Mouse (Mus musculus) thymus, adult 2 months (tissue): ENCODE results near the gene Gtf2f2. TPM values are rescaled to one million over a fixed set of nuclear protein-coding genes. Genes with fewer than 3 reads are reported as not detected.
A peak's percentile ranks its signal among the peaks of the same experiment; 100 is the strongest.

ENCODE experiments used
- DNase-seq: peaks from one replicate; pipeline ENCODE4 v3.0.0; 2021
- H3K27ac ChIP-seq: fragments of 200-500 bp; 2 replicates; pipeline ENCODE4 v1.5.1; 2012; ENCODE audit warnings: low read length, control low read depth; ENCODE audit not compliant: control insufficient read depth, insufficient read depth
- H3K27me3 ChIP-seq: fragments of 200-500 bp; 2 replicates; pipeline ENCODE4 v1.6.1; 2012; ENCODE audit warnings: mild to moderate bottlenecking, low read length, moderate library complexity, mixed read lengths; ENCODE audit not compliant: control insufficient read depth, insufficient read depth
- H3K36me3 ChIP-seq: fragments of 200-500 bp; 2 replicates; pipeline ENCODE4 v1.6.1; 2012; ENCODE audit warnings: mild to moderate bottlenecking, low read length, moderate library complexity; ENCODE audit not compliant: control insufficient read depth, insufficient read depth
- H3K4me1 ChIP-seq: fragments of 200-500 bp; replicated peaks from 2 replicates; pipeline ENCODE4 v1.6.1; 2012; ENCODE audit warnings: low read length; ENCODE audit not compliant: control insufficient read depth, insufficient read depth
- H3K4me3 ChIP-seq: fragments of 200-500 bp; 2 replicates; pipeline ENCODE4 v1.5.1; 2012; ENCODE audit warnings: mild to moderate bottlenecking, low read length, control low read depth, moderate library complexity; ENCODE audit not compliant: control insufficient read depth, insufficient read depth
- CTCF ChIP-seq: fragments of 200-500 bp; IDR thresholded peaks from 2 replicates; pipeline ENCODE4 v1.5.1; 2012; ENCODE audit warnings: mild to moderate bottlenecking, control low read depth, low read length, moderate library complexity, borderline replicate concordance; ENCODE audit not compliant: control insufficient read depth, poor library complexity, insufficient read depth; ENCODE audit errors: extremely low read depth
- POLR2A ChIP-seq: fragments of 200-500 bp; IDR thresholded peaks from 2 replicates; pipeline ENCODE4 v1.6.1; 2012; ENCODE audit warnings: mild to moderate bottlenecking, low read length, control low read depth, moderate library complexity; ENCODE audit not compliant: control insufficient read depth, poor library complexity, insufficient read depth; ENCODE audit errors: extremely low read depth
- WGBS: fragments of 180-500 bp; shearing (Covaris S2); methylation state at CpG from one replicate; pipeline ENCODE4 v1.1.7; 2018; 5-methylcytosine and 5-hydroxymethylcytosine counted together
- polyA plus RNA-seq: library from polyadenylated mRNA; depleted of rRNA; stranded (reverse); fragments of >200 nt; gene quantifications from 2 replicates; pipeline ENCODE4 v1.2.3, GENCODE M21; 2012

Gene Gtf2f2
- polyA plus RNA-seq, 1 experiment = 4.7 TPM

GRCm38 (mm10) chr14:75883873-75884272, 126.8 kb downstream of the Gtf2f2 start:
- Histone ChIP-seq H3K4me1 (no peaks in the 10 kb centered on the region), H3K27ac (no peak overlapping the region), H3K36me3 (no peaks in the 10 kb centered on the region), H3K27me3 (no peaks in the 10 kb centered on the region), H3K4me3 (no peak overlapping the region)
- 93% methylated on average over 5 of the region's 5 CpGs for WGBS
- TF ChIP-seq CTCF (no peak), POLR2A (no peak)
- no peak for DNase-seq

- no peak for DNase-seq
- Histone ChIP-seq H3K27me3 (no peaks in the 10 kb centered on the region), H3K27ac (no peak overlapping the region), H3K36me3 (no peaks in the 10 kb centered on the region), H3K4me3 (no peak overlapping the region), H3K4me1 (no peaks in the 10 kb centered on the region)
- WGBS = 88% methylated on average over 5 of the region's 5 CpGs
- TF ChIP-seq CTCF (no peak), POLR2A (no peak)
Observed at GRCm38 (mm10) chr14:75883330-75883729, 127.3 kb downstream of the Gtf2f2 start.

GRCm38 (mm10) chr14:75881856-75882255, 128.8 kb downstream of the Gtf2f2 start:
- H3K36me3 ChIP-seq = no peaks in the 10 kb centered on the region
- no peak overlapping the region for H3K27ac ChIP-seq
- 77% methylated on average over 4 of the region's 4 CpGs for WGBS
- H3K27me3 ChIP-seq = no peaks in the 10 kb centered on the region
- TF ChIP-seq CTCF = no peak
- TF ChIP-seq POLR2A = no peak
- DNase-seq = no peak
- H3K4me1 ChIP-seq = no peaks in the 10 kb centered on the region
- no peak overlapping the region for H3K4me3 ChIP-seq

- DNase-seq = no peak
- 56% methylated on average over 8 of the region's 8 CpGs for WGBS
- no peaks in the 10 kb centered on the region for H3K4me1 ChIP-seq
- no peak overlapping the region for H3K4me3 ChIP-seq
- H3K27me3 ChIP-seq = no peaks in the 10 kb centered on the region
- H3K36me3 ChIP-seq = no peaks in the 10 kb centered on the region
- TF ChIP-seq CTCF (no peak), POLR2A (no peak)
- H3K27ac ChIP-seq = no peak overlapping the region
Observed at GRCm38 (mm10) chr14:75878980-75879379, 131.7 kb downstream of the Gtf2f2 start.

- Histone ChIP-seq H3K27me3 (no peaks in the 10 kb centered on the region), H3K27ac (no peak overlapping the region), H3K4me3 (no peak overlapping the region), H3K4me1 (no peaks in the 10 kb centered on the region), H3K36me3 (no peaks in the 10 kb centered on the region)
- no peak for DNase-seq
- WGBS = 85% methylated on average over 3 of the region's 3 CpGs
- TF ChIP-seq CTCF (no peak), POLR2A (no peak)
Observed at GRCm38 (mm10) chr14:75877297-75877696, 133.4 kb downstream of the Gtf2f2 start.

- Histone ChIP-seq H3K36me3 (no peaks in the 10 kb centered on the region), H3K27ac (no peak overlapping the region), H3K4me3 (no peak overlapping the region), H3K27me3 (no peaks in the 10 kb centered on the region), H3K4me1 (no peaks in the 10 kb centered on the region)
- DNase-seq = peak; percentile 79
- TF ChIP-seq POLR2A (no peak), CTCF (peak; percentile 46; the same call in 1 of the 2 replicates)
- 23% methylated on average over 21 of the region's 21 CpGs for WGBS
Observed at GRCm38 (mm10) chr14:75876320-75877043, 134.2 kb downstream of the Gtf2f2 start.
